Mouse (Mus musculus): ENCODE measurements around the gene Plcb1.
"Not testable (repeated sequence)": the region's sequence is repeated elsewhere in the genome, so short reads cannot be mapped to it uniquely, and the experiment has no call there.

The Plcb1 gene

GRCm38 (mm10) chr2:134972376-134972775 is 186.5 kb downstream of the Plcb1 start:
- no peak for DNase-seq (ENCODE audit: low spot score)

GRCm38 (mm10) chr2:134974711-134975110 is 188.8 kb downstream of the Plcb1 start:
- DNase-seq (ENCODE audit: low spot score) = peak; percentile 7

- DNase-seq (ENCODE audit: low spot score) = peak; percentile 3
These were observed 191.0 kb downstream of the Plcb1 start for GRCm38 (mm10) chr2:134976796-134977330.

- DNase-seq (ENCODE audit: low spot score) = no peak
These were observed 191.8 kb downstream of the Plcb1 start for GRCm38 (mm10) chr2:134977641-134978040.

- DNase-seq (ENCODE audit: low spot score) = no peak
These were observed 195.5 kb downstream of the Plcb1 start for GRCm38 (mm10) chr2:134981394-134981793.

GRCm38 (mm10) chr2:134984884-134985283 is 199.0 kb downstream of the Plcb1 start:
- DNase-seq (ENCODE audit: low spot score) = no peak

- DNase-seq (ENCODE audit: low spot score) = no peak
These were observed 202.1 kb downstream of the Plcb1 start for GRCm38 (mm10) chr2:134987978-134988377.

- DNase-seq (ENCODE audit: low spot score) = no peak
These were observed 203.9 kb downstream of the Plcb1 start for GRCm38 (mm10) chr2:134989650-134990292.

- DNase-seq (ENCODE audit: low spot score) = peak; percentile 16
These were observed 221.3 kb downstream of the Plcb1 start for GRCm38 (mm10) chr2:135007134-135007533.

GRCm38 (mm10) chr2:135007885-135008284 is 222.0 kb downstream of the Plcb1 start:
- DNase-seq (ENCODE audit: low spot score) = not testable (repeated sequence)

GRCm38 (mm10) chr2:135010371-135010770 is 224.5 kb downstream of the Plcb1 start:
- no peak for DNase-seq (ENCODE audit: low spot score)

GRCm38 (mm10) chr2:135015501-135015900 is 229.6 kb downstream of the Plcb1 start:
- peak; percentile 51 for DNase-seq (ENCODE audit: low spot score)

GRCm38 (mm10) chr2:135018275-135018674 is 232.4 kb downstream of the Plcb1 start:
- peak; percentile 13 for DNase-seq (ENCODE audit: low spot score)

GRCm38 (mm10) chr2:135018708-135019107 is 232.8 kb downstream of the Plcb1 start:
- no peak for DNase-seq (ENCODE audit: low spot score)

- DNase-seq (ENCODE audit: low spot score) = no peak
These were observed 233.7 kb downstream of the Plcb1 start for GRCm38 (mm10) chr2:135019588-135019987.

GRCm38 (mm10) chr2:135029288-135029687 is 243.4 kb downstream of the Plcb1 start:
- peak; percentile 11 for DNase-seq (ENCODE audit: low spot score)

GRCm38 (mm10) chr2:135029700-135030099 is 243.8 kb downstream of the Plcb1 start:
- DNase-seq (ENCODE audit: low spot score) = peak; percentile 12

GRCm38 (mm10) chr2:135035640-135036260 is 249.9 kb downstream of the Plcb1 start:
- peak; percentile 54 for DNase-seq (ENCODE audit: low spot score)

GRCm38 (mm10) chr2:135048791-135049190 is 262.9 kb downstream of the Plcb1 start:
- no peak for DNase-seq (ENCODE audit: low spot score)

GRCm38 (mm10) chr2:135049283-135049682 is 263.4 kb downstream of the Plcb1 start:
- no peak for DNase-seq (ENCODE audit: low spot score)

GRCm38 (mm10) chr2:135051540-135052288 is 265.8 kb downstream of the Plcb1 start:
- no peak for DNase-seq (ENCODE audit: low spot score)

GRCm38 (mm10) chr2:135053391-135053790 is 267.5 kb downstream of the Plcb1 start:
- DNase-seq (ENCODE audit: low spot score) = no peak

- DNase-seq (ENCODE audit: low spot score) = no peak
These were observed 281.6 kb downstream of the Plcb1 start for GRCm38 (mm10) chr2:135067419-135067818.

All from embryo, embryonic 10 days (tissue).